Mouse (Mus musculus): Measurements from ENCODE around the gene Gtf2f2. TPM values are rescaled to one million over a fixed set of nuclear protein-coding genes. Genes with fewer than 3 reads are reported as not detected.
A peak's percentile ranks its signal among the peaks of the same experiment; 100 is the strongest.
"Not testable (repeated sequence)": the region's sequence is repeated elsewhere in the genome, so short reads cannot be mapped to it uniquely, and the experiment has no call there.

The Gtf2f2 gene
- polyA plus RNA-seq, 1 experiment from 2014 or later, result 31.7 TPM

DNA sequence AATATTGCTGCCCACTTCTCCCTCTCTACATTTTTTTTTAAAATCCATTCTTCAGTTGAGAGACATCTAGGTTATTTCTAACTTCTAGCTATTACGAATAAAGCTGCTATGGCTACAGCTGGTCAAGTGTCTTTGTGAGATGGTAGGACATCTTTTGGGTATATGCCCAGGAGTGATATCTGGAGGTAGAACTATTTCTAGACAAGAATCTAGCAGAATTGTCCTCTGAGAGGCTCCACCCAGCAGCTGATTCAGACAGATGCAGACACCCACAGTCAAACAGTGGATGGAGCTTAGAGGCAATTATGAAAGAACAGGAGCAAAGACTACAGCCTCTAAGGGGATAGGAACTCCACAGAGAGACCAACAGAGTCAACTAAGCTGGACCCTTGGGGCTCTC is 69.2 kb downstream of the Gtf2f2 start:
- Histone ChIP-seq H3K27ac (ENCODE audit: low read length) (no peak overlapping the region), H3K4me2 (ENCODE audit: low read depth, low read length) (no peak overlapping the region), H3K4me3 (ENCODE audit: low read length) (no peak overlapping the region), H3K4me1 (ENCODE audit: control insufficient read depth, insufficient read depth, low read length) (no peaks in the 10 kb centered on the region), H3K9ac (ENCODE audit: low read depth, low read length) (no peak overlapping the region), H3K9me3 (ENCODE audit: control insufficient read depth, low read length) (no peaks in the 10 kb centered on the region), H3K36me3 (ENCODE audit: control insufficient read depth, insufficient read depth, low read length) (no peaks in the 10 kb centered on the region), H3K27me3 (replicated peaks; ENCODE audit: control insufficient read depth, insufficient read depth, low read length) (no peaks in the 10 kb centered on the region)
- no peak for ATAC-seq
- 94% methylated on average over 1 of the region's 1 CpGs for WGBS

DNA sequence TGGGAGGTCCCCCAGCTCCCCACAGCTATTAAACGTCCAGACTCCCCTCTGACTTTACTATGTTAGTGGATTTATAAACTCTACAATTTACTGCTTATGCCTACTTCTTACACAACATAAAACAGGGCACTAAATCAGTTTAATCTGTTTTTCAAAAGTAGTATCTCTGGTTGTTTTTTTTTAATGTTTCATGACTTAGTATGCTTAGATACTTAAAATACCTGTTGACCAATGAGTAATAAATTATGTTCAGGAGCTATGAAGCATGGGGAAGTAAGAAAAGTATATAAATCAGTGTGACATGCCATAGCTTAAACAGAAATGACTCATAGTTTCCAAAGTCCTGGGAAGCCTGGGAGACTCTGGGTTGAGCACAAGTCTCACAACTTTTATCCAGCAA is 73.0 kb downstream of the Gtf2f2 start:
- H3K27me3 ChIP-seq (replicated peaks; ENCODE audit: control insufficient read depth, insufficient read depth, low read length), result no peaks in the 10 kb centered on the region
- no peaks in the 10 kb centered on the region for H3K9me3 ChIP-seq (ENCODE audit: control insufficient read depth, low read length)
- 39% methylated on average over 1 of the region's 1 CpGs for whole genome bisulfite sequencing
- no peak overlapping the region for H3K4me3 ChIP-seq (ENCODE audit: low read length)
- H3K36me3 ChIP-seq (ENCODE audit: control insufficient read depth, insufficient read depth, low read length), result no peaks in the 10 kb centered on the region
- H3K27ac ChIP-seq (ENCODE audit: low read length), result no peak overlapping the region
- H3K4me1 ChIP-seq (ENCODE audit: control insufficient read depth, insufficient read depth, low read length), result no peaks in the 10 kb centered on the region
- no peak overlapping the region for H3K4me2 ChIP-seq (ENCODE audit: low read depth, low read length)
- ATAC-seq, result 0 out of 2 replicates have a peak, but pooled peaks have one; percentile 48
- no peak overlapping the region for H3K9ac ChIP-seq (ENCODE audit: low read depth, low read length)

DNA sequence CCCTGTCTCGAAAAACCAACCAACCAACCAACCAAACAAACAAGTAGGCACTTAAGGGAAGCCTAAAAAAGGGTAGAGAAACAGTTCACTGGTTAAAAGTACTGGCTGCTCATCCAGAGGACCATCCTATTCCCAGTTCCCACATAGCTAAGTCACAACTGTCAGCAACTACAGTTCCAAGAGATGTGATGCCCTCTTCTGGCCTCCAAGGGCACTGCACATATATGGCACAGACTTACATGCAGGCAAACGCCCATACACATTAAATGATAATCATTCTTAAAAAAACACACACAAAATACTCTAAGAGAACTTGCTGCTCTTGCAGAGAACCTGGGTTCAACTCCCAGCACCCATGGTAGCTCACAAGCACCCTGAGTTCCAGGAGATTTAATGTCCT is 76.3 kb downstream of the Gtf2f2 start:
- Histone ChIP-seq H3K27ac (ENCODE audit: low read length) (no peak overlapping the region), H3K27me3 (replicated peaks; ENCODE audit: control insufficient read depth, insufficient read depth, low read length) (no peaks in the 10 kb centered on the region), H3K36me3 (ENCODE audit: control insufficient read depth, insufficient read depth, low read length) (no peaks in the 10 kb centered on the region), H3K4me2 (ENCODE audit: low read depth, low read length) (no peak overlapping the region), H3K4me1 (ENCODE audit: control insufficient read depth, insufficient read depth, low read length) (no peaks in the 10 kb centered on the region), H3K9me3 (ENCODE audit: control insufficient read depth, low read length) (no peaks in the 10 kb centered on the region), H3K9ac (ENCODE audit: low read depth, low read length) (no peak overlapping the region), H3K4me3 (ENCODE audit: low read length) (no peak overlapping the region)
- no peak for ATAC-seq
- WGBS, result 88% methylated on average over 2 of the region's 2 CpGs

DNA sequence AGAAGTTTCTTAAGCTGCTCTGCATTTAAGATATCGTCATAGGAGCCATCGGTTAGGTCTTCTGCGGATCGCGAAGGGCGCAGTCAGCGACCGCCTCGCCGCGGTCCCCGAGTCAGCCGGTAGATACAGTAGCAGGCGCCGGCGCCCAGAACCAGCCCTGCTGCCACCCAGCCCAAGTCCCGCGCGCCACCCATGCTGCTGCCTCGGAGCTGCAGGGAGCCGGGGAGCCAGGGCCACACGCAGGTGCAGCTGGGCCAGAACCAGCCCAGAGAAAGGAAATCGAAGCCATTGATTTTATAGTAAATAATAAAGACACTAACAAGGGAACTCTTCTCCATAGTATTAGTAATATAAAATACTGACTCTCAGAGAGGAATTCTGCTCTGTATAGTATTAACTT is 79.4 kb downstream of the Gtf2f2 start:
- Histone ChIP-seq H3K27me3 (replicated peaks; ENCODE audit: control insufficient read depth, insufficient read depth, low read length) (no peaks in the 10 kb centered on the region), H3K4me1 (ENCODE audit: control insufficient read depth, insufficient read depth, low read length) (no peaks in the 10 kb centered on the region), H3K4me3 (ENCODE audit: low read length) (no peak overlapping the region), H3K9ac (ENCODE audit: low read depth, low read length) (no peak overlapping the region), H3K27ac (ENCODE audit: low read length) (no peak overlapping the region), H3K4me2 (ENCODE audit: low read depth, low read length) (no peak overlapping the region), H3K9me3 (ENCODE audit: control insufficient read depth, low read length) (no peaks in the 10 kb centered on the region), H3K36me3 (ENCODE audit: control insufficient read depth, insufficient read depth, low read length) (no peaks in the 10 kb centered on the region)
- WGBS, result 93% methylated on average over 23 of the region's 23 CpGs
- no peak for ATAC-seq

DNA sequence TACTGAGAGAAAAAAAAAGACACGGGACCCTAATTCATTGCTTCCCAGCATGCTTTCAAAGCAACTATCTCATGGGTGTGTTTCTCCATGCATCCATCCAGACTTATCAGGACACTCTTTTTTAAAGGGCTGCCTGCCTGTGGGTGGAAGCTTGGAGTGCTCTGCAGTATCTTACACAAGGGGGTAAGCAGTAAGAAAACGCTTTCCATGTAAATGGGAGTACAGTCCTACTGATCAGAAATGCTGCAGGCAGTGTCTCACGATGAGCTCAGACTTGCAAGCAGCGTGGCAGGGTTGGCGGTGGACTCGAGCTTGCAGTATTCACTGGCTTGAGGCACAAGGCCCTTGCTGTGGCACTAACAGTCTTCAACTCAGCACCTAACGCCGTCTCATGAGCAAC is 81.0 kb downstream of the Gtf2f2 start:
- H3K4me2 ChIP-seq (ENCODE audit: low read depth, low read length); H3K27ac ChIP-seq (ENCODE audit: low read length); H3K36me3 ChIP-seq (ENCODE audit: control insufficient read depth, insufficient read depth, low read length); H3K4me1 ChIP-seq (ENCODE audit: control insufficient read depth, insufficient read depth, low read length); H3K4me3 ChIP-seq (ENCODE audit: low read length); ATAC-seq; H3K9me3 ChIP-seq (ENCODE audit: control insufficient read depth, low read length); H3K27me3 ChIP-seq (replicated peaks; ENCODE audit: control insufficient read depth, insufficient read depth, low read length); H3K9ac ChIP-seq (ENCODE audit: low read depth, low read length): not testable (repeated sequence)
- WGBS, result 88% methylated on average over 8 of the region's 8 CpGs

DNA sequence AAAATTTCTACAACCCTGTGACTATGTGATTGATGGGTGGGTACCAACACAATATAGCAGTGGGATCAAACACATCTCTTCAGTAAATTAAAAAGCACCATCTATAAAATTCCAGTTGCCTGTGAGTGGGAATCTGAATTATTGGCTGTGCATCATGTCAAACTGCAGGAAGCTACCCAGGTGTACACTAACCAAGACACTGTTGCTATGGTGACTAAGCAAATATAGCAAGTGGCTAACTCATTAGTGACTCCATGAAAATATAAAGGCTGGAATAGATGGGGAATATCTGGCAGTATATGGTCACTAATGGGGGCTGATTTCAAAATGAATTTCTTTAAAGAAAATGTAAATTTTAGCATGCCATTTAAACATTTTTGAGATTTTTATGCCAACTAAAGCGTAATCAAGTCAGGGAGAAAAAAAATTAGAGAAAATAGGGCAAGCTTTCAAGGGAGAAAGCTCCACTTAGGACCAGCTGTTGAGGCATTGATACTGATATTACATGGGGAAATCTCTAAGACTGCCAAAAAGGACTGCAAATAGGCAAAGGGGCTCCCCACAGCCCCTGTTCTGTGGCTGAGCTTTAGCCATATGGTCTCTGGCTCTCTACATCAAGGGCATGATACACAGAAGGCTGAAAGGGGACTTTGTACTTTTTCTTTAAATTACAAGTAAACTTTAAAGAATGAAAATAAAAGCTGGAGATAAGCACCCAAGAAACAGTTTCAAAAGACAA is 87.2 kb downstream of the Gtf2f2 start:
- H3K27ac ChIP-seq (ENCODE audit: low read length), result no peak overlapping the region
- no peak overlapping the region for H3K9ac ChIP-seq (ENCODE audit: low read depth, low read length)
- no peak; the same call in 1 of the 2 replicates for ATAC-seq
- H3K4me2 ChIP-seq (ENCODE audit: low read depth, low read length), result no peak overlapping the region
- no peaks in the 10 kb centered on the region for H3K9me3 ChIP-seq (ENCODE audit: control insufficient read depth, low read length)
- 87% methylated on average over 1 of the region's 1 CpGs for WGBS
- no peak overlapping the region for H3K4me3 ChIP-seq (ENCODE audit: low read length)
- H3K36me3 ChIP-seq (ENCODE audit: control insufficient read depth, insufficient read depth, low read length), result no peaks in the 10 kb centered on the region
- no peaks in the 10 kb centered on the region for H3K4me1 ChIP-seq (ENCODE audit: control insufficient read depth, insufficient read depth, low read length)
- no peaks in the 10 kb centered on the region for H3K27me3 ChIP-seq (replicated peaks; ENCODE audit: control insufficient read depth, insufficient read depth, low read length)

DNA sequence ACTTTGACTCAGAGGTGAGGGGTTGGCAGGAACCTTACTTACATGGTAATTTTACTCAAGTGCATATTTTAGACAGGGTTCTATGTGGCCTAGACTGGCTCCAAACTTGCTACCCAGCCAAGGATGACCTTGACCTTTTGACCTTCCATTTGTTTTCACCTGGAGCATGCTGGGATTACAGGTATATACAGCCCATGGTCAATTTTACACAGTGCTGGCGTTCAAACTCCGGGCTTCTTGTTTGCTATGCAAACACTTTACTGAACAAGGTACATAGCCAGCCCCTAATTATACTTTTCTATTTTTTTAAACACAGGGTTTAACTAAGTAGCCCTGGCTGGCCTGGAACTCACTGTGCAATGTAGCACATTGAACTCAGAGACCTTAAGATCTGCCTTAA is 98.0 kb downstream of the Gtf2f2 start:
- 56% methylated on average over 2 of the region's 2 CpGs for WGBS
- no peaks in the 10 kb centered on the region for H3K4me1 ChIP-seq (ENCODE audit: control insufficient read depth, insufficient read depth, low read length)
- H3K4me3 ChIP-seq (ENCODE audit: low read length), result no peak overlapping the region
- no peak overlapping the region for H3K9ac ChIP-seq (ENCODE audit: low read depth, low read length)
- H3K36me3 ChIP-seq (ENCODE audit: control insufficient read depth, insufficient read depth, low read length), result 0 out of 2 replicates have a peak, but pooled peaks cover 2% of the 10 kb centered on the region
- no peak overlapping the region for H3K4me2 ChIP-seq (ENCODE audit: low read depth, low read length)
- H3K27ac ChIP-seq (ENCODE audit: low read length), result no peak overlapping the region
- H3K9me3 ChIP-seq (ENCODE audit: control insufficient read depth, low read length), result no peaks in the 10 kb centered on the region
- peak; percentile 50; the same call in 1 of the 2 replicates for ATAC-seq
- H3K27me3 ChIP-seq (replicated peaks; ENCODE audit: control insufficient read depth, insufficient read depth, low read length), result no peaks in the 10 kb centered on the region

DNA sequence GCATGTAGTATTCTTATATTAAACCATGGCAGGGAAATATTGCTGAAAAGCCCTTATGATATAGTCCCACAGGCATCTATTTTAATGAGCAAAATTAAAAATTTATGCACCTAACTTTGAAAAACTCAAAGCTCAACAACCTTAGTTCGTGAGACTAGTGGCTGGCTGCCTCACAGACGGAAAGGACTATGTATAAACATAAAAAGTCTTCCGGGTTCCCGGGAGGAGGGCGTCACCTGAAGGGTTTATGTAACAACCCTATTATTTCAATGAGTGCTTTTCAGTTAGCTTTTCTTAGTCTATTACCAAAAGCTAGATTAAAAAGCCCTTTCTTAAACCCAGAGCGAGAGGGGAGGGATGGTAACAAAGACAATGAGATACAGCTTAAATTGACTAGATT is 98.7 kb downstream of the Gtf2f2 start:
- H3K4me1 ChIP-seq (ENCODE audit: control insufficient read depth, insufficient read depth, low read length), result no peaks in the 10 kb centered on the region
- H3K4me3 ChIP-seq (ENCODE audit: low read length), result no peak overlapping the region
- no peak overlapping the region for H3K4me2 ChIP-seq (ENCODE audit: low read depth, low read length)
- no peak for ATAC-seq
- H3K27ac ChIP-seq (ENCODE audit: low read length), result no peak overlapping the region
- H3K9ac ChIP-seq (ENCODE audit: low read depth, low read length), result no peak overlapping the region
- no peaks in the 10 kb centered on the region for H3K9me3 ChIP-seq (ENCODE audit: control insufficient read depth, low read length)
- 82% methylated on average over 6 of the region's 6 CpGs for WGBS
- no peaks in the 10 kb centered on the region for H3K27me3 ChIP-seq (replicated peaks; ENCODE audit: control insufficient read depth, insufficient read depth, low read length)
- 0 out of 2 replicates have a peak, but pooled peaks cover 2% of the 10 kb centered on the region for H3K36me3 ChIP-seq (ENCODE audit: control insufficient read depth, insufficient read depth, low read length)

DNA sequence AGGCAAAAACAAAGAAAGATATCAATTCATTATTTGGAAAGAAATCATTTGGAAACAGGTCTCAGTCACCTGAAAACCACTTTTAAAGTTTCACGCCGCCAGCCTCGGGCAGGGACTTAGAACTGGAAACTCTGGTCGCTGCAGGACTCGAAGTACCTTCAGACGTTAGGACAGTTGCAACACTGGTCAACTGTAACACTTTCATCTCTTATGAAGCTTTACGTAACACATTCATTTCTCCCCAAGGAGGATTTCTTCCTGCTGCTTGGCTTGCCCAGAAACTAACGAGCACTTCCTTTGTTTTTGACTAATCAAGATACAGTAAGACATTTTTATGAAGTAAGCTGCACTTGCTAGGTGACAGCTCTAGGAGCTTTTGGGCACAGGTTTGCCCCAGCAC is 103.7 kb downstream of the Gtf2f2 start:
- no peak for ATAC-seq
- Histone ChIP-seq H3K4me2 (ENCODE audit: low read depth, low read length) (no peak overlapping the region), H3K9me3 (ENCODE audit: control insufficient read depth, low read length) (no peaks in the 10 kb centered on the region), H3K9ac (ENCODE audit: low read depth, low read length) (no peak overlapping the region), H3K27ac (ENCODE audit: low read length) (no peak overlapping the region), H3K4me1 (ENCODE audit: control insufficient read depth, insufficient read depth, low read length) (no peaks in the 10 kb centered on the region), H3K36me3 (ENCODE audit: control insufficient read depth, insufficient read depth, low read length) (peaks cover 6% of the 10 kb centered on the region; the same call in 1 of the 2 replicates), H3K27me3 (replicated peaks; ENCODE audit: control insufficient read depth, insufficient read depth, low read length) (no peaks in the 10 kb centered on the region), H3K4me3 (ENCODE audit: low read length) (no peak overlapping the region)
- WGBS, result 91% methylated on average over 8 of the region's 8 CpGs

DNA sequence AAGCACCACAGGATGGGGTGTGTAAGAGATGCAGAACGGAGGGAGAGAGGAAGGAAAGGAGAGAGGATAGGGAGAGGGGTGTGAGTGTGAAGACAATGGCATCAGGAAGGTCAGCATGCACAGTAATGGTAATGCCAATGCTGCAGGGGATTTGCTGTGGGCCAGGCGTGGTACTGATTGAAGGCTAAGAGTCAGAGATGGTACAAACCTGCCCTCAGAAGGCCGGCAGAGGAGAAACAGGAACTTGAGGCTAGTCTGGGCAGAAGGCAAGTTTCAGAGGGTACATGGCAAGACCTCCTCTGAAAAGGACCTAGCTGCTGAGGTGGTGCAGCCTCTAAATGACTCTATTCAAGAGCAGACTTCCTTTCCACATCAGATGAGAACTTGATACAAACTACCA is 105.7 kb downstream of the Gtf2f2 start:
- Histone ChIP-seq H3K27me3 (replicated peaks; ENCODE audit: control insufficient read depth, insufficient read depth, low read length) (no peaks in the 10 kb centered on the region), H3K9me3 (ENCODE audit: control insufficient read depth, low read length) (no peaks in the 10 kb centered on the region), H3K9ac (ENCODE audit: low read depth, low read length) (no peak overlapping the region), H3K4me2 (ENCODE audit: low read depth, low read length) (no peak overlapping the region), H3K36me3 (ENCODE audit: control insufficient read depth, insufficient read depth, low read length) (peaks cover 6% of the 10 kb centered on the region; the same call in 1 of the 2 replicates), H3K4me1 (ENCODE audit: control insufficient read depth, insufficient read depth, low read length) (no peaks in the 10 kb centered on the region), H3K27ac (ENCODE audit: low read length) (no peak overlapping the region), H3K4me3 (ENCODE audit: low read length) (no peak overlapping the region)
- WGBS, result 96% methylated on average over 3 of the region's 3 CpGs
- no peak for ATAC-seq

All from intestine, embryonic 16.5 days (tissue).